Mouse (Mus musculus): ENCODE measurements around the gene Pou3f1. TPM values are rescaled to one million over a fixed set of nuclear protein-coding genes. Genes with fewer than 3 reads are reported as not detected.

Gene Pou3f1
- polyA plus RNA-seq (2014; fragmentation: Nextera tagmentation; extraction: Ambion mirVana), result 14.8 and 15.3 TPM in 2 replicates

DNA sequence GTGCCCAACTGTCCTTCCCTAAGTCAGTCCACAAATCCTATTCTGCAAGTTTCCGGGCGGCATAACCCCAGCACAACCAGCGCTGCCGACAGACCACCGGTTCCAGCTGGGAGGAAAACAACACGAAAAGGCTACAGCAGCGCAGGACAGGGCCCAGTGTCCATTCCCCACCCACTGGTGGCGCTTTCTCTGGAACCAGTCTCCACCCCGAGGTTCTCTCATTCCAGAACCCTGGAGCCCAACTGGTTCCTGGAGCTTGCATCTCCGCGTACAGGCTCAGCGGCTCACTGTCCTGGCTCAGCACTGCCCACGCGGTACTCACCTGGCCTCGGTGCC is at the start of gene Pou3f1:
Gene Pou3f1 (plus strand): TSS at position 290 of the 336 bp plus-strand sequence.
- Histone ChIP-seq H3K27ac (ENCODE audit: low read depth, low read length) (no peak within 1 kb of the TSS), H3K9me3 (replicated peaks; ENCODE audit: control insufficient read depth, low read length) (no peaks in the 10 kb centered on the region), H3K4me2 (ENCODE audit: low read length) (peak within 1 kb of the TSS; percentile 93), H3K4me1 (ENCODE audit: control insufficient read depth, insufficient read depth, low read length) (peaks cover 14% of the 10 kb centered on the region), H3K36me3 (ENCODE audit: control insufficient read depth, insufficient read depth, low read length) (no peaks in the 10 kb centered on the region), H3K9ac (ENCODE audit: low read length) (peak within 1 kb of the TSS; percentile 65), H3K27me3 (replicated peaks; ENCODE audit: control insufficient read depth, insufficient read depth, low read length) (peaks cover 45% of the 10 kb centered on the region), H3K4me3 (ENCODE audit: low read depth, low read length) (peak within 1 kb of the TSS; percentile 52)
- DNase-seq (ENCODE audit: low spot score) (no peak), ATAC-seq (no peak)
- 1% methylated on average over 15 of the region's 15 CpGs for WGBS

DNA sequence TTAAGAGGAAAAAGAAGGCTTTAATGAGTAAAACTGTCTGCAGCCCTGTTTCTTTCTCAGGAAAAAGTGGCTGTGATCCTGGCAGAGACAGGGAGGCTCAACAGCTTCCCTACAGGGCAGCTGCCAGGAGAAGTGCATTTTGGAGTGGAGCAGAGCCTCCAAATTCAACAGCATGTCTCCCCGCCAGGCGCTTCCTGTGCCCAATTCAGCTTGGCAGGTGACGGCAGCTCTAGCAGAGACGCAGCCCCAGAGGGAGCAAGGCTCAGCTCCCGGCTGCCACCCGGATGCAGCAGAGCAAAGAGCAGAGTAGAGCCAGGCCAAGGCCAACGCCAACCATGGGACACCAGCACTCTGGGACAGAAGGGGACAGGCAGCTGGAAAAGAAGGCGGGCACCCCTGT is 49.4 kb upstream of the Pou3f1 start:
- peak; percentile 76 for DNase-seq (ENCODE audit: low spot score)
- no peak overlapping the region for H3K27ac ChIP-seq (ENCODE audit: low read depth, low read length)
- WGBS, result 56% methylated on average over 8 of the region's 8 CpGs

DNA sequence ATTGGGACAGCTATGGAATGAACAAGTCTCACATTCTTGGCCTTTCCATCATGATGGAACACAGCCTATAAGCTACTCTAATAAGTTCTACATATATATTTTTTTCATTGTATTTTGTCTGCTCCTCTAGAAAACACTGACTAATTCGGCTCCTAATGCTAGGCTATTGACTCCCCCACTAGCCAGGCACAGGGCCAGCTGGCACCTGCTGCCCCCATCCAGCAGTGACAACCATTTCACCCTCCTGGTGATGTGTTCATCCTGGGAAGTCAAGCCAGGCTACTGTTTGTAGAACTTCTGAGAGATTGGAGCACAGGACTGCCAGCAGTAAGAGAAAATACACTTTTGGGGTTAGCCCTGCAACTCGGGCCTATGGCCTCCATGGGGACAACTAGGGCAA is 46.5 kb upstream of the Pou3f1 start:
- no peaks in the 10 kb centered on the region for H3K36me3 ChIP-seq (ENCODE audit: control insufficient read depth, insufficient read depth, low read length)

More for the DNA sequence above, 49.4 kb upstream of the Pou3f1 start:
- Histone ChIP-seq H3K9me3 (replicated peaks; ENCODE audit: control insufficient read depth, low read length) (no peaks in the 10 kb centered on the region), H3K27me3 (replicated peaks; ENCODE audit: control insufficient read depth, insufficient read depth, low read length) (no peaks in the 10 kb centered on the region), H3K36me3 (ENCODE audit: control insufficient read depth, insufficient read depth, low read length) (no peaks in the 10 kb centered on the region), H3K4me3 (ENCODE audit: low read depth, low read length) (no peak overlapping the region), H3K9ac (ENCODE audit: low read length) (no peak overlapping the region), H3K4me1 (ENCODE audit: control insufficient read depth, insufficient read depth, low read length) (peaks cover 4% of the 10 kb centered on the region; the same call in 1 of the 2 replicates), H3K4me2 (ENCODE audit: low read length) (no peak overlapping the region)
- ATAC-seq, result peak; percentile 42; the same call in 1 of the 2 replicates

DNA sequence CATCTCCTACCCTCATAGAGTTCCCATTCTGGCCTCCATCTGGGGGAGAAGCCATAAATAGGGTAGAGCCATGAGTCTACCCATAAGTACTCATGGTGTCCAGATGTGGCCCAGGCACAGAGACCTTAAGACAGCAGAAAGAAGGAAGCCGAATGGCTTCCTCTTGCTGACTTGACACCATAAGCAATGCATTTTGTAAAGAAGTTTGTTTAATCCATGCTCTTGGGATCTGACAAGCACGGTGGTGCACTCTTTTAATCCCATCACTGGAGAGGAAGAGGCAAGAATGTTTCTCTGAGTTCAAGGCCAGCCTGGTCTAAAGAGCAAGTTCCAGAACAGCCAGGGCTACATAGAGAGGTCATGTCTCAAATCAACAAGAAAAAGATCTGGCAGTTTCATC is 45.9 kb upstream of the Pou3f1 start, which contains the start of gene 3100002H09Rik:
Gene 3100002H09Rik (minus strand): TSS at position 101 of the 400 bp plus-strand sequence.
- H3K27me3 ChIP-seq (replicated peaks; ENCODE audit: control insufficient read depth, insufficient read depth, low read length), result 0 out of 2 replicates have a peak, but pooled peaks cover 3% of the 10 kb centered on the region
- ATAC-seq (no peak), DNase-seq (ENCODE audit: low spot score) (no peak)
- H3K36me3 ChIP-seq (ENCODE audit: control insufficient read depth, insufficient read depth, low read length), result no peaks in the 10 kb centered on the region
- no peak within 1 kb of the TSS for H3K4me2 ChIP-seq (ENCODE audit: low read length)
- H3K4me1 ChIP-seq (ENCODE audit: control insufficient read depth, insufficient read depth, low read length), result peaks cover 8% of the 10 kb centered on the region
- WGBS, result 90% methylated on average over 2 of the region's 2 CpGs
- H3K4me3 ChIP-seq (ENCODE audit: low read depth, low read length), result no peak within 1 kb of the TSS
- no peak within 1 kb of the TSS for H3K9ac ChIP-seq (ENCODE audit: low read length)
- no peak within 1 kb of the TSS for H3K27ac ChIP-seq (ENCODE audit: low read depth, low read length)
- H3K9me3 ChIP-seq (replicated peaks; ENCODE audit: control insufficient read depth, low read length), result no peaks in the 10 kb centered on the region

More for the DNA sequence above, 46.5 kb upstream of the Pou3f1 start:
- Histone ChIP-seq H3K9me3 (replicated peaks; ENCODE audit: control insufficient read depth, low read length) (no peaks in the 10 kb centered on the region), H3K9ac (ENCODE audit: low read length) (no peak overlapping the region), H3K27me3 (replicated peaks; ENCODE audit: control insufficient read depth, insufficient read depth, low read length) (0 out of 2 replicates have a peak, but pooled peaks cover 3% of the 10 kb centered on the region), H3K4me3 (ENCODE audit: low read depth, low read length) (no peak overlapping the region), H3K4me2 (ENCODE audit: low read length) (no peak overlapping the region), H3K4me1 (ENCODE audit: control insufficient read depth, insufficient read depth, low read length) (peaks cover 5% of the 10 kb centered on the region), H3K27ac (ENCODE audit: low read depth, low read length) (no peak overlapping the region)
- peak; percentile 20 for DNase-seq (ENCODE audit: low spot score)
- WGBS, result 71% methylated on average over 2 of the region's 2 CpGs
- ATAC-seq, result no peak

DNA sequence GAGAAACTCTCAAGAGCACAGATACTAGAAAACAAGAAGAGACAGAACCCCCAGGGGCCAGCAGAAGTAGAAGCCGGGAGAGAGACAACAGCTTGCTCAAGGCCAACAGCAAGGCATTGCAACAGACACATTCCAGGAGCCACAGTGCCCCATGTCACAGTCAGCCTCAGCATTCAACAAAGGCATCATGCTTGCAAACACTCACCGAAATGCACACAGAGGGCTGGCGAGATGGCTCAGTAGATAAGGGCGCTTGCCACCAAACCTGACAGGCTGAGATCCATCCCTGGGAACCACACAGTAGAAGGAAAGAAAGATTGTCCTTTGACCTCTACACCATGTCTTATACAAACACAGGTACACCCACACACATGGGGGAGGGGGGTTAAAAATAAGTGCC is 44.8 kb upstream of the Pou3f1 start:
- DNase-seq (ENCODE audit: low spot score) (no peak), ATAC-seq (no peak)
- no peaks in the 10 kb centered on the region for H3K9me3 ChIP-seq (replicated peaks; ENCODE audit: control insufficient read depth, low read length)
- no peaks in the 10 kb centered on the region for H3K36me3 ChIP-seq (ENCODE audit: control insufficient read depth, insufficient read depth, low read length)
- no peak overlapping the region for H3K4me2 ChIP-seq (ENCODE audit: low read length)
- no peak overlapping the region for H3K27ac ChIP-seq (ENCODE audit: low read depth, low read length)
- H3K4me3 ChIP-seq (ENCODE audit: low read depth, low read length), result no peak overlapping the region
- peaks cover 8% of the 10 kb centered on the region for H3K4me1 ChIP-seq (ENCODE audit: control insufficient read depth, insufficient read depth, low read length)
- H3K27me3 ChIP-seq (replicated peaks; ENCODE audit: control insufficient read depth, insufficient read depth, low read length), result 0 out of 2 replicates have a peak, but pooled peaks cover 3% of the 10 kb centered on the region
- WGBS, result 90% methylated on average over 4 of the region's 4 CpGs
- H3K9ac ChIP-seq (ENCODE audit: low read length), result no peak overlapping the region

DNA sequence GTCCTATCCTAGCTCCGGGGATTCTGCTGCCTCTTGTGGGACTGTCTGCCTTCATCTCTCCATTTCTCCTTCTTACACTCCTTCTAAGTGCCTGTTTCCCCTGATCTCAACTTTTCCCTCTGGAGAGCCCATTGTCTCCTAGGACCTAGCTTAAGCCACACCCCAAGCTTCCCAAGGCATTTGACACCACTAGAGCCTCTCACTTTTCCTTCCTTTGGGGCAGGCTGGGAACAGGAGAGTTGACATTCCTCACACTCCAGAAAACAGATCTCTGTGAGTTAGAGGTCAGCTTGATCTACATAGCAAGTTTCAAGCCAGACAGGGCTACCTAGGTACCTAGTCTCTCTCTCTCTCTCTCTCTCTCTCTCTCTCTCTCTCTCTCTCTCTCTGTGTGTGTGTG is 42.4 kb upstream of the Pou3f1 start:
- Histone ChIP-seq H3K36me3 (ENCODE audit: control insufficient read depth, insufficient read depth, low read length) (no peaks in the 10 kb centered on the region), H3K4me1 (ENCODE audit: control insufficient read depth, insufficient read depth, low read length) (peaks cover 8% of the 10 kb centered on the region), H3K4me3 (ENCODE audit: low read depth, low read length) (no peak overlapping the region), H3K27me3 (replicated peaks; ENCODE audit: control insufficient read depth, insufficient read depth, low read length) (0 out of 2 replicates have a peak, but pooled peaks cover 3% of the 10 kb centered on the region), H3K9me3 (replicated peaks; ENCODE audit: control insufficient read depth, low read length) (no peaks in the 10 kb centered on the region), H3K4me2 (ENCODE audit: low read length) (no peak overlapping the region), H3K9ac (ENCODE audit: low read length) (no peak overlapping the region), H3K27ac (ENCODE audit: low read depth, low read length) (no peak overlapping the region)
- ATAC-seq (no peak), DNase-seq (ENCODE audit: low spot score) (no peak)
- 0% methylated on average over 1 of the region's 1 CpGs for WGBS

DNA sequence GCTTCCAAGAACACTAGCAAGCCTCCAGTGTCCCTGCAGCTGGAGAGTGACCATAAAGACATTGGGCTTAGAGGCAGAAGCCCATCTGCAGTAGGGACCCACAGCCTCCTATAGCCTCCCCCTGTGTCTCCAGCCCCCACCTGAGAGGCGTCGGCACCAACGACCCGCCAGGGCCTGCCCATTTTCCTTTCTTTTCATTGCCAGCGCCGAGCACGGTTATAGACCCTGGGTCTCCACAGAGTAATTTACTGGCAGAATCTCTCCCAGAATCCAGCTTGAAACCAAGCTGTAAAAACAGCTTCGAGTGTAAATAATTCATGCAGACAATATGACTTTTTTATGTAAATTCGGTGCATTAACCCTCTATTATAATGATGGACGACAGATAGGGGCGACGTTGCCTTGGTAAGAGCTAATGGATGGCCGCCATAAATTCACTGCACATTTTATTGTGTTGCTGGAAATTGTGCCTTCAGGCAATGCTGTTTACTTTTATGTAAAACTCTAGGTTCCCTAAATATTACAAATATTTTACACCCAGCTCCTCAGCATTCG is 41.1 kb upstream of the Pou3f1 start:
- peaks cover 4% of the 10 kb centered on the region; the same call in 1 of the 2 replicates for H3K4me1 ChIP-seq (ENCODE audit: control insufficient read depth, insufficient read depth, low read length)
- no peak for ATAC-seq

DNA sequence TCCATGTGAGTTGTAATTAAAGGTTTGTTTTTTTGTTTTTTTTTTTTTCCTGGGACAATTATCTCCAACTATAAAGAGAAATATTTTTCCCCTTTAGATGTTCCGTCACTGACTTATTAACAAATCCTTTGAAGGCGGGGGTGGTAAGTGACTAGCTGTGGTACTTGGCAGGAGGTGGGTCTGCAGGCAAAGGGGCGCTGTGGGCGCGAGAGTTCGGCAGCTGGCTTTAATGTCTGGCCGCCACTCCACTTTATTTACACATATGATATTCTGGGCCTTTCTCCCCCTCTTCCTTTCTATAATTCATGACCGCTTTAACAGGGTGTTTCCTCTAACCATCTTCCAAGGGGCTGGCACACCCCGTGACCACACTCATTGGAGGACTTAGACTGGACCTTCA is 40.6 kb upstream of the Pou3f1 start:
- no peak overlapping the region for H3K4me2 ChIP-seq (ENCODE audit: low read length)
- peaks cover 4% of the 10 kb centered on the region; the same call in 1 of the 2 replicates for H3K4me1 ChIP-seq (ENCODE audit: control insufficient read depth, insufficient read depth, low read length)
- H3K4me3 ChIP-seq (ENCODE audit: low read depth, low read length), result no peak overlapping the region
- DNase-seq (ENCODE audit: low spot score) (peak; percentile 35), ATAC-seq (no peak)
- no peak overlapping the region for H3K27ac ChIP-seq (ENCODE audit: low read depth, low read length)
- WGBS, result 48% methylated on average over 9 of the region's 9 CpGs
- H3K27me3 ChIP-seq (replicated peaks; ENCODE audit: control insufficient read depth, insufficient read depth, low read length), result 0 out of 2 replicates have a peak, but pooled peaks cover 3% of the 10 kb centered on the region
- no peaks in the 10 kb centered on the region for H3K36me3 ChIP-seq (ENCODE audit: control insufficient read depth, insufficient read depth, low read length)
- no peaks in the 10 kb centered on the region for H3K9me3 ChIP-seq (replicated peaks; ENCODE audit: control insufficient read depth, low read length)
- H3K9ac ChIP-seq (ENCODE audit: low read length), result no peak overlapping the region

More for the DNA sequence above, 41.1 kb upstream of the Pou3f1 start:
- Histone ChIP-seq H3K4me2 (ENCODE audit: low read length) (no peak overlapping the region), H3K27ac (ENCODE audit: low read depth, low read length) (0 out of 2 replicates have a peak overlapping the region, but pooled peaks have one; percentile 15), H3K9ac (ENCODE audit: low read length) (no peak overlapping the region), H3K36me3 (ENCODE audit: control insufficient read depth, insufficient read depth, low read length) (no peaks in the 10 kb centered on the region), H3K27me3 (replicated peaks; ENCODE audit: control insufficient read depth, insufficient read depth, low read length) (0 out of 2 replicates have a peak, but pooled peaks cover 3% of the 10 kb centered on the region), H3K4me3 (ENCODE audit: low read depth, low read length) (no peak overlapping the region), H3K9me3 (replicated peaks; ENCODE audit: control insufficient read depth, low read length) (no peaks in the 10 kb centered on the region)
- 40% methylated on average over 14 of the region's 14 CpGs for WGBS
- peak; percentile 34 for DNase-seq (ENCODE audit: low spot score)

DNA sequence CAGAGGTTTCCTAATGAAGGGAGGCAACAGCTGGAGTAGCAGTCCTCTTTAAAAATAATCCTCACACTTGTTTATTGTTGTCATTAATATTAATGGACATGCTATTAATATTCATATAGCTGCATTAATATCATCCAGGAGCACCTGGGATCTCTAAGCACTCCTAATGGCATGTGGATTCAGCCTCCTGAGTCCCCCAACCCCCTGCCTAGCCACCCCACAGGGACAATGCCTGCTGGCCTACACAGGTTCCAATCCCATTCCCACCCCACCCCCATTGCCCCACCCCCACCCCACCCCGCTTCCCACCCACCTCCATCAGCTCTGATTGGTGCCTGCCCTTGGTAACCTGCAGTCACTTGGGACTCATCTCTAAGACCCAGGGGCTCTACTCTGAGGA is 40.0 kb upstream of the Pou3f1 start:
- ATAC-seq, result no peak
- 36% methylated on average over 1 of the region's 1 CpGs for WGBS

More for the DNA sequence above, 40.0 kb upstream of the Pou3f1 start:
- no peaks in the 10 kb centered on the region for H3K36me3 ChIP-seq (ENCODE audit: control insufficient read depth, insufficient read depth, low read length)
- no peak overlapping the region for H3K9ac ChIP-seq (ENCODE audit: low read length)
- DNase-seq (ENCODE audit: low spot score), result no peak
- H3K4me1 ChIP-seq (ENCODE audit: control insufficient read depth, insufficient read depth, low read length), result peaks cover 7% of the 10 kb centered on the region
- no peak overlapping the region for H3K4me2 ChIP-seq (ENCODE audit: low read length)
- 0 out of 2 replicates have a peak, but pooled peaks cover 3% of the 10 kb centered on the region for H3K27me3 ChIP-seq (replicated peaks; ENCODE audit: control insufficient read depth, insufficient read depth, low read length)
- H3K27ac ChIP-seq (ENCODE audit: low read depth, low read length), result no peak overlapping the region
- no peak overlapping the region for H3K4me3 ChIP-seq (ENCODE audit: low read depth, low read length)
- H3K9me3 ChIP-seq (replicated peaks; ENCODE audit: control insufficient read depth, low read length), result no peaks in the 10 kb centered on the region

Measured in forebrain, embryonic 14.5 days (tissue).